Mouse (Mus musculus) hindbrain, embryonic 14.5 days (tissue): ENCODE measurements around the gene Cxcr5. TPM values are rescaled to one million over a fixed set of nuclear protein-coding genes. Genes with fewer than 3 reads are reported as not detected.

Experiments
- ATAC-seq: fragments of 200-750 bp; cut with Nextera tagmentation; 2 replicates; pipeline ENCODE4 v1.8.0; 2017; ENCODE audit warnings: moderate number of reproducible peaks, mild to moderate bottlenecking, moderate TSS enrichment, moderate library complexity; ENCODE audit not compliant: low FRiP score
- DNase-seq: peaks from one replicate; pipeline ENCODE4 v3.0.0-alpha.2; 2015; ENCODE audit warnings: low spot score
- H3K27ac ChIP-seq: fragments of 300-500 bp; sonication (generic); 2 replicates; pipeline ENCODE4 v1.5.1; 2014; ENCODE audit warnings: mild to moderate bottlenecking, moderate library complexity
- H3K27me3 ChIP-seq: fragments of 300-500 bp; sonication (generic); 2 replicates; pipeline ENCODE4 v1.6.1; 2014; ENCODE audit warnings: mild to moderate bottlenecking, low read length, mixed read lengths; ENCODE audit not compliant: control insufficient read depth, insufficient read depth
- H3K36me3 ChIP-seq: fragments of 300-500 bp; sonication (generic); replicated peaks from 2 replicates; pipeline ENCODE4 v1.6.1; 2014; ENCODE audit not compliant: control insufficient read depth, insufficient read depth
- H3K4me1 ChIP-seq: fragments of 300-500 bp; sonication (generic); replicated peaks from 2 replicates; pipeline ENCODE4 v1.6.1; 2014; ENCODE audit warnings: antibody characterized with exemption, low read length, mixed read lengths; ENCODE audit not compliant: control insufficient read depth, insufficient read depth
- H3K4me2 ChIP-seq: fragments of 300-500 bp; sonication (generic); replicated peaks from 2 replicates; pipeline ENCODE4 v1.6.1; 2014; ENCODE audit warnings: mild to moderate bottlenecking, moderate library complexity
- H3K4me3 ChIP-seq: fragments of 300-500 bp; sonication (generic); replicated peaks from 2 replicates; pipeline ENCODE4 v1.5.1; 2014; ENCODE audit warnings: mild to moderate bottlenecking, low read length
- H3K9ac ChIP-seq: fragments of 300-500 bp; sonication (generic); 2 replicates; pipeline ENCODE4 v1.6.1; 2014
- H3K9me3 ChIP-seq: fragments of 300-500 bp; sonication (generic); 2 replicates; pipeline ENCODE4 v1.6.1; 2016; ENCODE audit warnings: low read length; ENCODE audit not compliant: control insufficient read depth
- WGBS: fragments of 180-500 bp; shearing (Covaris S2); extraction: QIAGEN DNeasy Blood & Tissue Kit; methylation state at CpG from one replicate; pipeline ENCODE4 v1.1.7; 2014; 5-methylcytosine and 5-hydroxymethylcytosine counted together
- polyA plus RNA-seq: library from polyadenylated mRNA; unstranded; fragments of >200 nt; fragmentation: Nextera tagmentation; extraction: Ambion mirVana; gene quantifications from 2 replicates; pipeline ENCODE4 v1.2.1, GENCODE M21; 2014

The Cxcr5 gene
- polyA plus RNA-seq, 1 experiment from 2014 or later = not detected

DNA sequence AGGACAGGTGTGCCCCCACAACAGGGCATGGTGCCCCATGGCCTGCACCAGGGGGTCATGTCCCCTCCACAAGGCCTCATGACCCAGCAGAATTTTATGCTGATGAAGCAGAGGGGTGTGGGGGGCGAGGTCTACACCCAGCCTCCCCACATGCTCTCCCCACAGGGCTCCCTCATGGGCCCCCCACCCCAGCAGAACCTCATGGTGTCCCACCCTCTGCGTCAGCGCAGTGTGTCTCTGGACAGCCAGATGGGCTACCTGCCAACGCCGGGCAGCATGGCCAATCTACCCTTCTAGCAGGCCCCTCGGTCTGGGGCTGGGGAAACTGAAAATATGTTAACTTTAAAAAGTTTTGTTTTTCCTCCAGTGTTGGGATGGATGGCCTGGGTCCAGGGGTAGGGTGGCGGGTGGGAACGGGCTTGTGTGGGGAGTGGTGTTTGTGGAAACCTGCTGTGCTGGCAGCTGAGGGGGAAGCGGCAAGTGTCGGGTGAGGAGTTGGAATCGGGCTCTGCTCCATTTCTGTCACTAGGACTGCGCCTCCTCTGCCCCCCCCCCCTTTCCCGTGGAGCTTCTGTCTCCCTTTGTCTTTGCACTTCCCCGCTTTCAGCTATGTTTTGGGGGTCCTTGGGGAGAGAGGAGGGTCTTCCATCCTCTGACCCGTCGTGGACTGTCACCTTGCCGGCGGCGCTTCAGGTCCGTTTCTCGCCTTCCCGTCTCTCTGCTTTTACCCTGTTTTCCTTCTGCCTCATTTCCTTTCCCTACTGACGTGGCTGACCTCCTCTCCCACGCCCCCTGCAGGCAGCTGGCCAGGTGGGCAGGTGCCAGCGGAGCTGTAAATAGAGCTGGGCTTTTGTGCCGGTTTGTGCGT, 52.0 kb downstream of the Cxcr5 start:
- peaks cover 46% of the 10 kb centered on the region for H3K36me3 ChIP-seq
- no peaks in the 10 kb centered on the region for H3K9me3 ChIP-seq
- peak; percentile 75 for DNase-seq
- H3K4me3 ChIP-seq = peak overlapping the region; percentile 11; the same call in 1 of the 2 replicates
- peaks cover 26% of the 10 kb centered on the region for H3K4me1 ChIP-seq
- H3K27ac ChIP-seq = peak overlapping the region; percentile 65
- 7% methylated on average over 26 of the region's 27 CpGs for WGBS
- peak; percentile 3; the same call in 1 of the 2 replicates for ATAC-seq
- H3K27me3 ChIP-seq = no peaks in the 10 kb centered on the region
- peak overlapping the region; percentile 28; the same call in 1 of the 2 replicates for H3K9ac ChIP-seq
- H3K4me2 ChIP-seq = peak overlapping the region; percentile 39

DNA sequence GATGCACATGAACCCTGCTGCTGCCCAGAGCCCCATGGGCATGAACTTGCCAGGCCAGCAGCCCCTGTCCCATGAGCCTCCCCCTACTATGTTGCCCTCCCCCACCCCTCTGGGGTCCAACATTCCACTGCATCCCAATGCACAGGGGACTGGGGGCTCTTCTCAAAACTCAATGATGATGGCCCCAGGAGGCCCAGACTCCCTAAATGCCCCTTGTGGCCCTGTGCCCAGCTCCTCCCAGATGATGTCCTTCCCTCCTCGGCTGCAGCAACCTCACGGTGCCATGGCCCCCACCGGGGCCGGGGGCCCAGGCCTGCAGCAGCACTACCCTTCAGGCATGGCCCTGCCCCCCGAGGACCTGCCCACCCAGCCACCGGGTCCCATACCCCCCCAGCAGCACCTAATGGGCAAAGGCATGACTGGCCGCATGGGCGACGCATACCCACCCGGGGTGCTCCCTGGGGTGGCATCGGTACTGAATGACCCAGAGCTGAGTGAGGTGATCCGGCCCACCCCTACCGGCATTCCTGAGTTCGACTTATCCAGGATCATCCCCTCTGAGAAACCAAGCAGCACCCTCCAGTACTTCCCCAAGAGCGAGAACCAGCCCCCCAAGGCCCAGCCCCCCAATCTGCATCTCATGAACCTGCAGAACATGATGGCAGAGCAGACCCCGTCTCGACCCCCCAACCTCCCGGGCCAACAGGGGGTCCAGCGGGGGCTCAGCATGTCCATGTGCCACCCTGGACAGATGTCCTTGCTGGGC, 52.8 kb downstream of the Cxcr5 start:
- no peak overlapping the region for H3K4me3 ChIP-seq
- H3K4me2 ChIP-seq = peak overlapping the region; percentile 39
- no peak overlapping the region for H3K27ac ChIP-seq
- 78% methylated on average over 19 of the region's 19 CpGs for whole genome bisulfite sequencing
- H3K9ac ChIP-seq = peak overlapping the region; percentile 28; the same call in 1 of the 2 replicates
- peaks cover 26% of the 10 kb centered on the region for H3K4me1 ChIP-seq
- H3K9me3 ChIP-seq = no peaks in the 10 kb centered on the region
- ATAC-seq (no peak), DNase-seq (no peak)
- H3K36me3 ChIP-seq = peaks cover 46% of the 10 kb centered on the region
- H3K27me3 ChIP-seq = no peaks in the 10 kb centered on the region

DNA sequence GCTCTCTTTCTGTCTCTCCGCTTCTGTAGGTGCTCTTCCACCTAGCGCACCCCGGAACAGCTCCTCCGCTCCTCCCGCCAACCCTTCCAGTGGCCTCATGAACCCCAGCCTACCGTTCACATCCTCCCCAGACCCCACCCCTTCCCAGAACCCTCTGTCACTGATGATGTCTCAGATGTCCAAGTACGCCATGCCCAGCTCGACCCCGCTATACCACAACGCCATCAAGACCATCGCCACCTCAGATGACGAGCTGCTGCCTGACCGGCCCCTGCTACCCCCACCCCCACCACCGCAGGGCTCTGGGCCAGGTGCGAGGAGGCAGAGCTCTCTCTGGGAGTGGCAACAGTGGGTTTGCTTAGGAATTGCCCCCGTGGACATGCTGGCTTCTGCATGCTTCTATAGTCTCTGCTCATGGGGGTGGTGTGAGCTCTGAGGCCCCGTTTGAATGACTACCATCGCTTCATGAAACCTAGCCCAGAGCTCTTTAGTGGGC, 53.5 kb downstream of the Cxcr5 start:
- H3K4me2 ChIP-seq = no peak overlapping the region
- 88% methylated on average over 18 of the region's 18 CpGs for WGBS
- H3K4me1 ChIP-seq = peaks cover 26% of the 10 kb centered on the region
- no peak overlapping the region for H3K9ac ChIP-seq
- no peak for ATAC-seq
- no peak for DNase-seq
- H3K4me3 ChIP-seq = no peak overlapping the region
- H3K36me3 ChIP-seq = peaks cover 48% of the 10 kb centered on the region
- no peak overlapping the region for H3K27ac ChIP-seq
- no peaks in the 10 kb centered on the region for H3K27me3 ChIP-seq
- no peaks in the 10 kb centered on the region for H3K9me3 ChIP-seq

DNA sequence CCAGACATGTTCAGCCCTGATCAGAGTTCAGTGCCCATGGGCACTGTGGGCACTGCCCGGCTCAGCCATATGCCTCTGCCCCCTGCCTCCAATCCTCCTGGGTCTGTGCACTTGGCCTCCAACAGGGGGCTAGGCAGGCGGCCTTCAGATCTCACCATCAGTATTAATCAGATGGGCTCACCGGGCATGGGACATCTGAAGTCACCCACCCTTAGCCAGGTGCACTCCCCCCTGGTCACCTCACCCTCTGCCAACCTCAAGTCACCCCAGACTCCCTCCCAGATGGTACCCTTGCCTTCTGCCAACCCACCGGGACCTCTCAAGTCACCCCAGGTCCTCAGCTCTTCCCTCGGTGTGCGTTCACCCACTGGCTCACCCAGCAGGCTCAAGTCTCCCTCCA, 54.3 kb downstream of the Cxcr5 start:
- Histone ChIP-seq H3K27me3 (no peaks in the 10 kb centered on the region), H3K36me3 (peaks cover 55% of the 10 kb centered on the region), H3K27ac (no peak overlapping the region), H3K4me2 (no peak overlapping the region), H3K4me3 (no peak overlapping the region), H3K9me3 (no peaks in the 10 kb centered on the region), H3K4me1 (peaks cover 24% of the 10 kb centered on the region), H3K9ac (no peak overlapping the region)
- no peak for DNase-seq
- 98% methylated on average over 6 of the region's 6 CpGs for WGBS
- ATAC-seq = no peak

DNA sequence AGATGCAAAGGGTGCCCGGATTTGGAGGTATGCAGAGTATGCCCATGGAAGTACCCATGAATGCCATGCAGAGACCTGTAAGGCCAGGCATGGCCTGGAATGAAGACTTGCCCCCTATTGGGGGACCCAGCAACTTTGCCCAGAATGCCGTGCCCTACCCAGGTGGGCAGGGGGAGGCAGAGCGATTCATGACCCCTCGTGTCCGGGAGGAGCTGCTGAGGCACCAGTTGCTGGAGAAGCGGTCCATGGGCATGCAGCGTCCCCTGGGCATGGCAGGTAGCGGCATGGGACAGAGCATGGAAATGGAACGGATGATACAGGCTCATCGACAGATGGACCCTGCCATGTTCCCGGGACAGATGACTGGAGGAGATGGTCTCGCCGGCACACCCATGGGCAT, 55.1 kb downstream of the Cxcr5 start:
- Histone ChIP-seq H3K9ac (no peak overlapping the region), H3K27me3 (no peaks in the 10 kb centered on the region), H3K27ac (no peak overlapping the region), H3K4me1 (peaks cover 18% of the 10 kb centered on the region), H3K4me3 (no peak overlapping the region), H3K9me3 (no peaks in the 10 kb centered on the region), H3K4me2 (no peak overlapping the region), H3K36me3 (peaks cover 55% of the 10 kb centered on the region)
- ATAC-seq = no peak
- 92% methylated on average over 13 of the region's 13 CpGs for WGBS
- no peak for DNase-seq

DNA sequence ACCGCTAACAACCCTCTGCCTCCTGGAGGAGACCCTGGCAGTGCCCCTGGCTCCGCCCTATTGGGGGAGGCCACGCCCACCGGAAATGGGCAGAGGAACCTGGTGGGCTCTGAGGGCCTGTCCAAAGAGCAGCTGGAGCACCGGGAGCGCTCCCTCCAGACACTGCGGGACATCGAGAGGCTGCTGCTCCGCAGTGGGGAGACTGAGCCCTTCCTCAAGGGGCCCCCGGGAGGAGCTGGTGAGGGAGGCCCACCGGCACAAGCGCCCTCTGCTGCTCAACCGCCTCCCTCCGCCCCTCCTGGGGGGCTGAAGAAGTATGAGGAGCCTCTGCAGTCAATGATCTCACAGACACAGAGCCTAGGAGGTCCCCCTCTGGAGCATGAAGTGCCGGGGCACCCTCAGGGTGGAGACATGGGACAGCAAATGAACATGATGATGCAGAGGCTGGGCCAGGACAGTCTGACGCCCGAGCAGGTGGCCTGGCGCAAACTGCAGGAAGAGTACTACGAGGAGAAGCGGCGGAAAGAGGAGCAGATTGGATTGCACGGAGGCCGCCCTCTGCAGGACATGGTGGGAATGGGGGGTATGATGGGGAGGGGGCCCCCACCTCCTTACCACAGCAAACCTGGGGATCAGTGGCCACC, 55.7 kb downstream of the Cxcr5 start:
- no peak for DNase-seq
- H3K9ac ChIP-seq = no peak overlapping the region
- H3K27me3 ChIP-seq = no peaks in the 10 kb centered on the region
- H3K9me3 ChIP-seq = no peaks in the 10 kb centered on the region
- H3K4me3 ChIP-seq = no peak overlapping the region
- peaks cover 21% of the 10 kb centered on the region for H3K4me1 ChIP-seq
- peaks cover 59% of the 10 kb centered on the region for H3K36me3 ChIP-seq
- ATAC-seq = no peak
- no peak overlapping the region for H3K27ac ChIP-seq
- H3K4me2 ChIP-seq = no peak overlapping the region
- 53% methylated on average over 21 of the region's 23 CpGs for WGBS

DNA sequence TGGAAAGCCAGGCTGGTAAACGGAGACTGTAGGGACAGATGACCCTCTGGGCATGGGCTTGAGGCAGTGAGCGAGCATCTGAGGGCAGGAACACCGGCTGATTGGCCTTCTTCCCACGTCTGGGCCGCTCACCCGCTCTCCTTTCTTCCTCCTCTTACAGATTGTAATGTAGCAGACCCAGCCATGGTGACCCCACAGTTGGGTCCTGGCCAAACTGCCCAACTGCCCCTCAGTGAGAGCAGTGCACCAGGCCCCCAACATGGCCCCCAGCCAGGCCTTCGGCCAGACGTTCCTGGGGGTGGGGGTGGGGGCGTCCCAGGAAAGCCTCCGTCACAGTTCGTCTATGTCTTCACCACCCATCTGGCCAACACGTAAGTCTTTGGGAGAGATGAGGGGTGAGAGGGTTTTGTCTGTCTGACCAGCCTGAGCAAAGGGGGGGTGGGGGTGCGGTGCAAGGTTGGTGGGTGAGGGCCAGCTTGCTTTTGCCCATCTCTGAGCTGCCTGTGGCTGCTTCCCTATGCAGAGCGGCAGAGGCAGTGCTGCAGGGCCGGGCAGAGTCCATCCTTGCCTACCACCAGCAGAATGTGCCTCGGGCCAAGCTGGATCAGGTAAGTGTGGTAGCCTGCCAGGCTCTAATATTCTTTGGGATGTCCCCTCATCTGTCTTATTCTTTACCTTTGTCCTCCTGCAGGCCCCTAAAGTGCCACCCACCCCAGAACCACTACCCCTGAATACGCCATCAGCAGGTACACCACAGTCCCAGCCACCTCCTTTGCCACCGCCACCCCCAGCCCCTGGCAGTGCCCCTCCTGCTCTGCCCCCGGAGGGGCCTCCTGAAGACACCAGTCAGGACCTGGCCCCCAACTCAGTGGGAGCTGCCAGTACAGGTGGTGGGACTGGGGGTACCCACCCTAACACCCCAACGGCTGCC, 56.5 kb downstream of the Cxcr5 start:
- Histone ChIP-seq H3K9me3 (no peaks in the 10 kb centered on the region), H3K36me3 (peaks cover 62% of the 10 kb centered on the region), H3K4me2 (no peak overlapping the region), H3K27me3 (no peaks in the 10 kb centered on the region), H3K27ac (no peak overlapping the region), H3K4me3 (no peak overlapping the region), H3K4me1 (peaks cover 26% of the 10 kb centered on the region), H3K9ac (no peak overlapping the region)
- ATAC-seq = no peak
- no peak for DNase-seq
- WGBS = 69% methylated on average over 20 of the region's 20 CpGs

DNA sequence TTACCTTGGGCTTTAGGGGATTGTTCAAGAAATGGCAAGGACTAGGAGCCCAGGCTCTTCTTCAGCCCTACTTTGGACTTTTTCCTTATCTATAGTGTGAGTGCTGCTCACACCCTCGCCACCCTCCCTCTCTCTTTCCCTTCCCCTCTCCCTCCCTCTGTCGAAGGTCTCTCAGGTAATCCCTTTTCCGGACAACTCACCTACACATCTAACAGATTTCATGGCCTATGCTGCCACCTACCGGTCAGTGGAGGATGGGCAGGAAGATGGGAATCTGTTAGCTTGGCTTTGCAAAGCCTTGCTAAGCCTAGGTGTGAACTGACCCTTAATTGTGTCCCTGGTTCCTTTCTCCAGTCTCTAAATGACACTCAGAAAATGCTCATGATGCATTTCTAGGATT, 59.7 kb downstream of the Cxcr5 start:
- Histone ChIP-seq H3K27ac (no peak overlapping the region), H3K4me2 (no peak overlapping the region), H3K9ac (no peak overlapping the region), H3K36me3 (peaks cover 37% of the 10 kb centered on the region), H3K9me3 (no peaks in the 10 kb centered on the region), H3K4me1 (peaks cover 45% of the 10 kb centered on the region), H3K4me3 (no peak overlapping the region), H3K27me3 (no peaks in the 10 kb centered on the region)
- WGBS = 6% methylated on average over 4 of the region's 4 CpGs
- ATAC-seq (no peak), DNase-seq (peak; percentile 93)
